ENCODE assay signal across 15 mouse cellular contexts in genomic region chr6:112900306-112900705, GRCm38 (mm10). TPM values are rescaled to one million over a fixed set of nuclear protein-coding genes. Genes with fewer than 3 reads are reported as not detected.
DNase-seq lines count a peak whose midpoint lies in the region; ATAC-seq lines count a peak whose summit lies in the region.
"Had no signal": no experiment of that assay in that cellular context is flagged by ENCODE, and none has a peak within 500 bp of the region (broad histone marks: within the 10 kb centered on the region; RNA-seq: fewer than 3 reads in every experiment).

No protein-coding gene starts in this region.

- WGBS in embryonic facial prominence, embryonic 10.5 days: 45% methylated on average over 6 of the region's 6 CpGs
- WGBS in hindbrain, embryonic 14.5 days: 17% methylated on average over 6 of the region's 6 CpGs
- WGBS in neural tube, embryonic 12.5 days: 27% methylated on average over 6 of the region's 6 CpGs
- WGBS in intestine, embryonic 15.5 days: 91% methylated on average over 6 of the region's 6 CpGs

- no peak overlapping the region for H3K4me2 ChIP-seq in hindbrain, embryonic 14.5 days (replicated peaks)
- H3K4me2 ChIP-seq in neural tube, embryonic 12.5 days (replicated peaks): peak overlapping the region; percentile 30
- no peak overlapping the region for H3K4me2 ChIP-seq in intestine, embryonic 15.5 days (replicated peaks)
- H3K4me2 ChIP-seq: lung, embryonic 14.5 days had no signal

- peak overlapping the region; percentile 8; the same call in 1 of the 2 replicates for H3K4me3 ChIP-seq in embryonic facial prominence, embryonic 10.5 days
- H3K4me3 ChIP-seq in hindbrain, embryonic 14.5 days (replicated peaks; ENCODE audit: low read length): no peak overlapping the region
- H3K4me3 ChIP-seq in neural tube, embryonic 12.5 days: no peak overlapping the region
- no peak overlapping the region for H3K4me3 ChIP-seq in intestine, embryonic 15.5 days (replicated peaks)
- H3K4me3 ChIP-seq: limb, embryonic 10.5 days had no signal

- peak; percentile 38 for ATAC-seq in frontal cortex, adult (ENCODE audit: low TSS enrichment)
- peak; percentile 16; the same call in 1 of the 2 replicates for ATAC-seq in hindbrain, embryonic 14.5 days (ENCODE audit: low FRiP score)
- ATAC-seq in neural tube, embryonic 12.5 days (ENCODE audit: low FRiP score, low read depth): peak; percentile 37
- no peak for ATAC-seq in intestine, embryonic 15.5 days

- no peaks in the 10 kb centered on the region for H3K9me3 ChIP-seq in embryonic facial prominence, embryonic 10.5 days
- no peaks in the 10 kb centered on the region for H3K9me3 ChIP-seq in hindbrain, embryonic 14.5 days (ENCODE audit: control insufficient read depth, low read length)
- no peaks in the 10 kb centered on the region for H3K9me3 ChIP-seq in neural tube, embryonic 12.5 days
- H3K9me3 ChIP-seq in intestine, embryonic 15.5 days: no peaks in the 10 kb centered on the region
- H3K9me3 ChIP-seq: limb, embryonic 10.5 days had no signal

- no peak for DNase-seq in frontal cortex, postnatal 14 days (ENCODE audit: low spot score in 2 of 2)
- peak; percentile 34 for DNase-seq in embryonic facial prominence, embryonic 10.5 days (ENCODE audit: low spot score)
- peak; percentile 57 for DNase-seq in hindbrain, embryonic 14.5 days (ENCODE audit: low spot score)
- no peak for DNase-seq in adrenal gland, postnatal 14 days
- DNase-seq in lung, postnatal 4 days: no peak
- DNase-seq: cerebellum, adult 11 months; heart, adult 11 months; heart, postnatal 4 days; kidney, postnatal 25 days; lung, embryonic 14.5 days; thymus, adult 18-20 months had no signal

- no peak overlapping the region for H3K9ac ChIP-seq in hindbrain, embryonic 14.5 days
- H3K9ac ChIP-seq in neural tube, embryonic 12.5 days: no peak overlapping the region
- H3K9ac ChIP-seq in intestine, embryonic 15.5 days: no peak overlapping the region
- H3K9ac ChIP-seq: lung, embryonic 14.5 days had no signal

- peak overlapping the region; percentile 77 for H3K27ac ChIP-seq in embryonic facial prominence, embryonic 10.5 days (replicated peaks)
- peak overlapping the region; percentile 82 for H3K27ac ChIP-seq in hindbrain, embryonic 14.5 days
- peak overlapping the region; percentile 34; the same call in 1 of the 2 replicates for H3K27ac ChIP-seq in neural tube, embryonic 12.5 days
- no peak overlapping the region for H3K27ac ChIP-seq in intestine, embryonic 15.5 days
- H3K27ac ChIP-seq: limb, embryonic 10.5 days had no signal

- H3K36me3 ChIP-seq in embryonic facial prominence, embryonic 10.5 days (replicated peaks): no peaks in the 10 kb centered on the region
- no peaks in the 10 kb centered on the region for H3K36me3 ChIP-seq in hindbrain, embryonic 14.5 days (replicated peaks; ENCODE audit: control insufficient read depth, insufficient read depth)
- H3K36me3 ChIP-seq in neural tube, embryonic 12.5 days: no peaks in the 10 kb centered on the region
- H3K36me3 ChIP-seq in intestine, embryonic 15.5 days: no peaks in the 10 kb centered on the region
- H3K36me3 ChIP-seq: limb, embryonic 10.5 days had no signal

- H3K4me1 ChIP-seq in embryonic facial prominence, embryonic 10.5 days: peaks cover 68% of the 10 kb centered on the region
- peaks cover 73% of the 10 kb centered on the region for H3K4me1 ChIP-seq in hindbrain, embryonic 14.5 days (replicated peaks; ENCODE audit: control insufficient read depth, insufficient read depth, low read length)
- H3K4me1 ChIP-seq in neural tube, embryonic 12.5 days: peaks cover 78% of the 10 kb centered on the region
- H3K4me1 ChIP-seq in intestine, embryonic 15.5 days (replicated peaks): peaks cover 7% of the 10 kb centered on the region

- H3K27me3 ChIP-seq in embryonic facial prominence, embryonic 10.5 days (replicated peaks; ENCODE audit: low read depth, poor library complexity, severe bottlenecking): no peaks in the 10 kb centered on the region
- no peaks in the 10 kb centered on the region for H3K27me3 ChIP-seq in hindbrain, embryonic 14.5 days (ENCODE audit: control insufficient read depth, insufficient read depth, low read length)
- H3K27me3 ChIP-seq in neural tube, embryonic 12.5 days (replicated peaks): no peaks in the 10 kb centered on the region
- H3K27me3 ChIP-seq in intestine, embryonic 15.5 days (replicated peaks): no peaks in the 10 kb centered on the region

RNA-seq across cellular contexts. Expression of gene Srgap3, which starts 46.8 kb away (rescaled TPM):
- 8.0 and 10.5 TPM in 2 replicates for polyA plus RNA-seq in embryonic facial prominence, embryonic 10.5 days (2016; fragmentation: Nextera tagmentation; extraction: Ambion mirVana)
- 49.9 and 50.7 TPM in 2 replicates for polyA plus RNA-seq in hindbrain, embryonic 14.5 days (2014; fragmentation: Nextera tagmentation; extraction: Ambion mirVana)
- polyA plus RNA-seq in neural tube, embryonic 12.5 days (2016; fragmentation: Nextera tagmentation; extraction: Ambion mirVana): 37.0 and 39.3 TPM in 2 replicates
- polyA plus RNA-seq in intestine, embryonic 15.5 days (2015; fragmentation: Nextera tagmentation; extraction: Ambion mirVana): 2.6 and 3.5 TPM in 2 replicates
- total RNA-seq in adrenal gland, postnatal 14 days (2021): 13.0 and 18.7 TPM in 2 replicates

Comparison
In these comparisons a context has a peak if more than half of its experiments do, and no peak if none do; other contexts are left out.
1. DNase-seq: peak in embryonic facial prominence, embryonic 10.5 days (single experiment) and hindbrain, embryonic 14.5 days (single experiment); none in frontal cortex, postnatal 14 days (0 of 2), adrenal gland, postnatal 14 days (single experiment) and lung, postnatal 4 days (0 of 2).